Mouse (Mus musculus): Measurements from ENCODE around the gene Ints1. TPM values are rescaled to one million over a fixed set of nuclear protein-coding genes. Genes with fewer than 3 reads are reported as not detected.

The Ints1 gene
- total and polyA plus RNA-seq, 3 experiments, result 77.9 to 89.2 TPM; not detected in 1

DNA sequence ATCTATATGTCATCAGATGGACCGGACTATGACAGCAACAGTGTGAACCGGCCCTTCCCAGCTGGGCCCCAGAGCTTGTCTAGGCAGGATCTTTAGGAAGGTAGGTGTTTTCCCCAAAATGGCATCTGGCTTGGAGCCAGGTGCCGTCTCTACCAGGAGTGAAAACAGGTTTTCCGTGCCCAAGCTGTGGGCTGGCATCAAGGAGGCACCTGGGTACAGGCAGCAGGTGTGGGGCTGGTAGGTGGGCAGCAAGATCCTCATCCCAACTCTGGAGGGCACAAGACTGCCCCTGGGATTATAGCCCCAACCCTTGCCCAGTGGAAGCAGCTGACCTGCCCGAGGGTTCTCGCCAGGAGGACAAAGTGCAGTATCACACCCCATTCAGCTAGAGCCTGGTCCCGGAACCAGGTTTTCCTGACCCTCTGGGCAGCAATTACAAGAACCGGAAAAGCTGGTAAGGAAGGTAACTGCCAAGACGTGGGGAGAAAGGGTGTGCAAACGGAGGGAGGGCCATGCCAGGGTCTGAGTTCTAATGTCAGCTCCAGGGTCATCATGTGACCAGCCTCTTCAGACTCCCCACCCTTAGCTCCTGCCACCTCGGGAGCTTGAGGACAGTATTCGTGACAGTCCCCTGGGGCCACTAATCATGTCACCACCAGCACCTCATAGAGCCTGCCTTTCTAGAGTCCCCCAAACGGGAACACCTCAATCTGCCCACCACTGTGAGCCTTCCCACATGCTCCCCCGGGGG, 37.5 kb downstream of the Ints1 start:
- Histone ChIP-seq H3K27me3 (ENCODE audit: control insufficient read depth in 1 of 2, insufficient read depth in 2 of 2, low read length in 2 of 2) (no peaks in the 10 kb centered on the region), H3K79me2 (ENCODE audit: control insufficient read depth, insufficient read depth, low read length, poor library complexity) (no peaks in the 10 kb centered on the region), H3K36me3 (ENCODE audit: control insufficient read depth in 1 of 2, insufficient read depth in 2 of 2, low read length in 2 of 2) (peaks cover 0 to 50% of the 10 kb centered on the region in 2 experiments; a peak in 2 of 4 replicates), H3K4me1 (ENCODE audit: control insufficient read depth in 1 of 2, insufficient read depth in 2 of 2, low read length in 2 of 2) (peaks cover 28 to 60% of the 10 kb centered on the region in 2 experiments), H3K9ac (ENCODE audit: control insufficient read depth, low read depth, low read length, poor library complexity, severe bottlenecking) (peak overlapping the region; percentile 17), H3K27ac (ENCODE audit: control insufficient read depth, low read depth, low read length) (peak overlapping the region; percentile 55), H3K9me3 (replicated peaks; ENCODE audit: insufficient read depth, low read length) (no peaks in the 10 kb centered on the region), H3K4me3 (ENCODE audit: control insufficient read depth in 1 of 2, insufficient read depth in 1 of 2, low read depth in 2 of 2, low read length in 2 of 2) (peak overlapping the region in 1 of 2 experiments; percentile 29; a peak in 1 of 4 replicates)
- TF ChIP-seq USF1 (IDR thresholded peaks at IDR 0.05; ENCODE audit: low read depth, low read length) (peak; percentile 66), ELF1 (IDR thresholded peaks at IDR 0.05; ENCODE audit: low read depth, low read length) (no peak), ZNF384 (IDR thresholded peaks at IDR 0.05; ENCODE audit: low read depth, low read length) (no peak), SIN3A (IDR thresholded peaks at IDR 0.05; ENCODE audit: low read length) (no peak)
- no peak for DNase-seq (ENCODE audit: low read depth, low spot score)

- peaks cover 34 to 61% of the 10 kb centered on the region in 2 experiments for H3K4me1 ChIP-seq (ENCODE audit: control insufficient read depth in 1 of 2, insufficient read depth in 2 of 2, low read length in 2 of 2)
- TF ChIP-seq TBP (IDR thresholded peaks at IDR 0.05; ENCODE audit: low read depth, low read length), result peak; percentile 46; the same call in 1 of the 2 replicates
- TF ChIP-seq POLR2A (IDR thresholded peaks at IDR 0.05; ENCODE audit: control insufficient read depth in 1 of 2, insufficient read depth in 1 of 2, low read depth in 1 of 2, low read length in 2 of 2, poor library complexity in 1 of 2), result 0 out of 4 replicates have a peak, but pooled peaks of 1 of the 2 experiments have one; percentile 13
- no peak for TF ChIP-seq MYC (IDR thresholded peaks at IDR 0.05; ENCODE audit: low read depth, low read length)
- TF ChIP-seq ELF1 (IDR thresholded peaks at IDR 0.05; ENCODE audit: low read depth, low read length), result no peak
- no peak for TF ChIP-seq ZC3H11A (IDR thresholded peaks at IDR 0.05; ENCODE audit: low read depth, low read length)
- TF ChIP-seq E2F4 (IDR thresholded peaks at IDR 0.05; ENCODE audit: borderline replicate concordance, low read depth, low read length), result peak; percentile 83; the same call in 1 of the 2 replicates
- TF ChIP-seq SIN3A (IDR thresholded peaks at IDR 0.05; ENCODE audit: low read length), result peak; percentile 31; the same call in 1 of the 2 replicates
- TF ChIP-seq ETS1 (IDR thresholded peaks at IDR 0.05; ENCODE audit: low read depth, low read length), result peak; percentile 57
- TF ChIP-seq NRF1 (IDR thresholded peaks at IDR 0.05; ENCODE audit: insufficient read depth, low read depth, low read length, poor library complexity, severe bottlenecking), result no peak
- TF ChIP-seq EP300 (IDR thresholded peaks at IDR 0.05; ENCODE audit: low read depth in 1 of 2, low read length in 2 of 2), result peak in 1 of 2 experiments; percentile 4; a peak in 2 of 4 replicates
- no peak for TF ChIP-seq GABPA (IDR thresholded peaks at IDR 0.05; ENCODE audit: low read depth, low read length)
- no peak for TF ChIP-seq RCOR1 (IDR thresholded peaks at IDR 0.05; ENCODE audit: low read depth, low read length)
- no peak for TF ChIP-seq MEF2A (IDR thresholded peaks at IDR 0.05; ENCODE audit: extremely low read depth, insufficient replicate concordance, low read depth, low read length, poor library complexity, severe bottlenecking)
- TF ChIP-seq CHD1 (IDR thresholded peaks at IDR 0.05; ENCODE audit: low read depth, low read length), result no peak
- no peak for TF ChIP-seq USF2 (IDR thresholded peaks at IDR 0.05; ENCODE audit: borderline replicate concordance in 1 of 2, insufficient read depth in 1 of 2, low read depth in 1 of 2, low read length in 2 of 2)
- no peak for TF ChIP-seq POLR2AphosphoS5 (IDR thresholded peaks at IDR 0.05; ENCODE audit: borderline replicate concordance, low read depth, low read length)
- TF ChIP-seq ZNF384 (IDR thresholded peaks at IDR 0.05; ENCODE audit: low read depth, low read length), result no peak
- 0 out of 2 replicates have a peak, but pooled peaks have one; percentile 36 for TF ChIP-seq HCFC1 (IDR thresholded peaks at IDR 0.05; ENCODE audit: low read depth, low read length)
- TF ChIP-seq TCF12 (IDR thresholded peaks at IDR 0.05; ENCODE audit: low read depth, low read length), result peak; percentile 4; the same call in 1 of the 2 replicates
- no peak for TF ChIP-seq MAFK (IDR thresholded peaks at IDR 0.05; ENCODE audit: borderline replicate concordance, low read depth, low read length)
- no peak; the same call in 1 of the 2 replicates for TF ChIP-seq MAX (IDR thresholded peaks at IDR 0.05; ENCODE audit: low read length)
- no peak for TF ChIP-seq MYB (IDR thresholded peaks at IDR 0.05; ENCODE audit: low read depth, low read length)
- 0 out of 2 replicates have a peak, but pooled peaks have one; percentile 39 for TF ChIP-seq MAZ (IDR thresholded peaks at IDR 0.05; ENCODE audit: low read depth, low read length)
- no peak for TF ChIP-seq KAT2A (conservative IDR thresholded peaks at IDR 0.05; ENCODE audit: low read depth, low read length)
- no peak for TF ChIP-seq NELFE (IDR thresholded peaks at IDR 0.05; ENCODE audit: low read depth, low read length)
- TF ChIP-seq TAL1 (IDR thresholded peaks at IDR 0.05; ENCODE audit: low read length), result no peak
- peak; percentile 14; the same call in 1 of the 2 replicates for TF ChIP-seq MXI1 (IDR thresholded peaks at IDR 0.05; ENCODE audit: low read depth, low read length)
Measured at GRCm38 (mm10) chr5:139736504-139736940, 39.0 kb downstream of the Ints1 start.

More at GRCm38 (mm10) chr5:139736504-139736940, 39.0 kb downstream of the Ints1 start:
- Histone ChIP-seq H3K27ac (ENCODE audit: control insufficient read depth, low read depth, low read length) (peak overlapping the region; percentile 72), H3K36me3 (ENCODE audit: control insufficient read depth in 1 of 2, insufficient read depth in 2 of 2, low read length in 2 of 2) (peaks cover 0 to 54% of the 10 kb centered on the region in 2 experiments; a peak in 2 of 4 replicates), H3K9ac (ENCODE audit: control insufficient read depth, low read depth, low read length, poor library complexity, severe bottlenecking) (peak overlapping the region; percentile 62), H3K9me3 (replicated peaks; ENCODE audit: insufficient read depth, low read length) (no peaks in the 10 kb centered on the region), H3K4me3 (ENCODE audit: control insufficient read depth in 1 of 2, insufficient read depth in 1 of 2, low read depth in 2 of 2, low read length in 2 of 2) (peak overlapping the region; percentile 36 to 44), H3K27me3 (ENCODE audit: control insufficient read depth in 1 of 2, insufficient read depth in 2 of 2, low read length in 2 of 2) (no peaks in the 10 kb centered on the region), H3K79me2 (ENCODE audit: control insufficient read depth, insufficient read depth, low read length, poor library complexity) (no peaks in the 10 kb centered on the region)
- DNase-seq (ENCODE audit: low read depth, low spot score), result no peak

Data from MEL (cell line).